Mouse (Mus musculus): ENCODE results near the gene Mab21l2. TPM values are rescaled to one million over a fixed set of nuclear protein-coding genes. Genes with fewer than 3 reads are reported as not detected.

Gene Mab21l2
- total RNA-seq (2021), result under 1 TPM; 0.11 to 0.29 TPM
- long read RNA-seq, experiment 1, result 0 reads
- long read RNA-seq, experiment 2, result 0 reads

DNA sequence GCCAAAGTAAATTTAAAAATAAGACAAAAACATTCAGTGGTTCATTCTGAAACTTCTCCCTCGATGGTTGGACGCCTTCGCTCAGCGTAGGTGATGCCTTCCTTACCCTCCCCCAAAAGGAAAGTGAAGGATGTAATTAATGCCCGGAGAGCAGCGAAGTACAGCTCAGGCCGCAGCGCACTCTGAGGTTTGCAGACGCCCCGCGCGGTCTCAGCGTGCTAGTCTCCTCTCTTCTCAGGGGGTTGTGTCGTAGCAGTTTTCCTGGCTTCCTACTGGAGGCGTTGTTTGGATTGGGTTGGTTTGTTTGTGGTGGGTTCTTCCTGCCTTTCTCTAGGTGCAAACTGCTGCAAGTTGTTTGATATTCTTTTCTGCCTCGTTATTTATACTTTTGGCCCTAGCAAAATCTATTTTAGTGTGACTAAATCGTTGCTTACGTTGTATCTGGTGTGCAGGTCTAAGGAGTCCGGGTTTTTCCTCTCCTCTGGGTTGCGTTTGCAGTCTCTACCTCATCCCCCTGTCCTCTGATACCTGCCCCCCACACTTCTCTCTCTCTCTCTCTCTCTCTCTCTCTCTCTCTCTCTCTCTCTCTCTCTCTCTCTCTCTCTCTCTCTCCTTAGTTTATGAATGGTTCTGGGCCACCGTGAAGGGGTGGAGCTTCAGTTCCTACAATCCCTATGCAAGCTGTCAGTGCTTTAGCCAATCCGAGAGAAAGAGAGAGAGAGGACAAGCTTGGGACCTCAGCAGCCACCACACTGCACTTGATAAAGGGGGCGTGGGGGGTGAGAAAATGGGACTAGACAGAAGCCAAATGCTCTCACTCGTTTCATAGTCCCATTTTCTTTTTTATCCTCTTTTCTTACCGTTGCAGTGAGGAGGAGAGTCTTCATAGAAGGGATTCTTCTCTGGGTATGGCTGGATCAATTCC is at the start of gene Mab21l2:
TSS of gene Mab21l2 (minus strand) at position 539 of the 925 bp plus-strand sequence.
- DNase-seq, result peak; percentile 19
- intact Hi-C loops (cut with DNase I; ENCODE audit: low total_unique reads), result no loop called here

- no peak for DNase-seq
- intact Hi-C loops (cut with DNase I; ENCODE audit: low total_unique reads), result no loop called here
Observed at GRCm38 (mm10) chr3:86575312-86575711, 26.9 kb upstream of the Mab21l2 start.

- intact Hi-C loops (cut with DNase I; ENCODE audit: low total_unique reads), result no loop called here
- no peak for DNase-seq
Observed at GRCm38 (mm10) chr3:86572519-86573244, 24.3 kb upstream of the Mab21l2 start.

DNA sequence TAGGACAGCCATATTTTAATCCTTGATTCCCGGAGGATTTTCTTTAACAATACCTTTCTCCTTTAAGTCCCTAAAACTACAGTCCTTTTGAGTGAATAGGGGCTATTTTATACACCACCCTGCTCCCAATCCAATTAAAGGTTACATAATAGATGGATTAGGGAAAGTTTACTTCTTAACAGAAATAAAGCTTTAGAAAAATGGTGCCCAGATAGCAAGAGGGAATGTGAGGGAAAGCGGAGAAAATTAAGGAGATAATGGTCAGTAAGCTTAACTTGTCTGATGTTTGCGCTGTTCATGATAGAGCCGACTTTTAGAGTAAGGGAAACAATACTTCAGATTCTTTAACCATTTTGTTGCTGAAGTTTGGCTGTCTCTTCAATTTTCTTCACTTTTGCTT is 23.1 kb upstream of the Mab21l2 start:
- DNase-seq, result no peak
- intact Hi-C loops (cut with DNase I; ENCODE audit: low total_unique reads), result no loop called here

- DNase-seq, result no peak
- intact Hi-C loops (cut with DNase I; ENCODE audit: low total_unique reads), result no loop called here
Observed at GRCm38 (mm10) chr3:86567312-86567711, 18.9 kb upstream of the Mab21l2 start.

DNA sequence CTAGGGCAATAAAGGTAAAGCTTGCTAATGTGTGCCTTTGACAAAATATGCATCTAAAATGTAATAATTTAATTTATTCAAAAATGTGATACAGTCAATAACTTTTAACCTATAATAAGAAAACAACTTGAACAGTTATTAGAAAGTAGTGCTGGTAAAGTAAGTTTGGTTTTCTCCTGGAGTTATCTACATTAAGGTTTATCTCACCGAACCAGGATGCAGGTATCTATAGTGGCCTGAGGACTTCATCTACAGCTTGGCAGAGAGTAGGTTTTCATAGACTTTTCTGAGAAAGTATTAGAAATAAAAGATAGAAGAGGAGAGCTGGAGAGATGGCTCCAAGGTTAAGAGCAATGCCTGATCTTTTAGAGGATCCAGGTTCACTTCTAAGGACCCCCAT is 13.0 kb upstream of the Mab21l2 start:
- no peak for DNase-seq
- intact Hi-C loops (cut with DNase I; ENCODE audit: low total_unique reads), result no loop called here

GRCm38 (mm10) chr3:86561023-86561344 is 12.6 kb upstream of the Mab21l2 start:
- DNase-seq, result no peak
- intact Hi-C loops (cut with DNase I; ENCODE audit: low total_unique reads), result no loop called here

DNA sequence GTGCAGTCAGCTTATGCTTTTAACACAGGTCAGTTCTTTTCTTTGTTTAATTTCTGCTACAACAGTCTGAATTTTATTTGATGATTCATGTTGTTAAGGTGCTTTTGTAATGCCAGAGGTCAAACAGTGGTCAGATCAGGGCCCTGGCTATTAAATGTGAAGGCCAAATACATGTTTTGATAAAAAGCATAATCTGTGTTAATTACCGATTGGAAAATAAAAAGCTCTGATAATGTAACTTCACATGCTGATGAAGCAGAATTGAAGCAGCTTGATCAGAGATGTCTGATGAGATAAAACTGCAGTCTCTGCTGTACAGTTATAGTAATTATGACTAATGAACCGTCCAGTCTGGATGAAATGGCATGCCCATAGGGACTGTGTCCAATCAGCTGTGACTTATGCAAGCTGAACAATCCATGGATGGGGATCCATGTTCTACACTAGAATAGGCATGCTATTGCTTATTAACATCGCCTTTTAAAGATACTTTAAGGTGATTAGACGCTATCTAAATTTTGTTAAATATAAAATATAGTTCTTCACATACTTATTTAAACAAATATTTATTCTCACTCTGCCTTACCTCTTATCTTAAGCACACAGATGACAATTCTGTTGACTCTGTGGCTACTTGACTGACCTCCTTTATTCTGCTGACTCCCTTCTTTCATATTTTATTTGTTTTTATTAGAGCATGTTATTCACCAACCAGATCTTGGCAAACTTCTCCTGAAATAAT is 12.0 kb upstream of the Mab21l2 start:
- DNase-seq, result no peak
- intact Hi-C loops (cut with DNase I; ENCODE audit: low total_unique reads), result no loop called here

DNA sequence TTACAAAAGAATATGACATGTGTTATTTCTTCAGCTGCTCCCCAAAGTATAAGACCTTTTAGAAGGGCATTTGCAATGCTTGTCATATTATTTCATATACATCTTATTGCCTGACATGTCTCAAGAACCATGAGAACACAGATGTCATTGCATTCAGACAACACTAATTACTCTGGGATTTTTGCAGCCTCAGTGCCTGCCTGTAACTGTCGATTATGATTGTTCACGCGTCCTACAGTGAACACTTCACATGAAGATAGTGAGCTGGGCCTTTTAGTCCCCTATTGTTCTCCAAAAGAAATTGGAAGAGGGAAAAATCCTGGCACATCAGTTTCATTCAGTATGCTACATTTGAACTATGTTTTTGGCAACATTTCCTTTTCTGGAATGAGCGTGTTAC is 11.2 kb upstream of the Mab21l2 start:
- intact Hi-C loops (cut with DNase I; ENCODE audit: low total_unique reads), result no loop called here
- no peak for DNase-seq

DNA sequence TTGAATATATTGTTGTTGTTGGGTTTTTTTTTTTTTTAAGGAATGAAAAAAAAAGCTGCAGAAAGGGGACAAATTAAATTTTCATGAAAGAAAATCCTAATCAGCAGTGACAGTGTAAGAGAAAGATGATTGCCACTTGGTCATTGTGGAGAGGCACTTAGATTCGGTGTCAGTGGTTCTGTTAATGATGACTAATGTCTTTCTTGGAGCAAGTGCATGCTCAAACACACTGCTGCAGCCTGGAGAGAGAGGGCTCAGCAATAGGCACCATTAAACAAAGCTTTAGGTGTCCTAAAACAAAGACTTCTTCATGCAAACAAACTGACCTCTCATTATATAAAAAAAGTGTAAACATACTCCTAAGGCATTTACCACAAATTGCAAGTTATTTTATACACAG is 10.5 kb upstream of the Mab21l2 start:
- DNase-seq, result no peak

GRCm38 (mm10) chr3:86552170-86552569 is 3.7 kb upstream of the Mab21l2 start:
- DNase-seq, result no peak
- intact Hi-C loops (cut with DNase I; ENCODE audit: low total_unique reads), result no loop called here

More for the DNA sequence above, 10.5 kb upstream of the Mab21l2 start:
- intact Hi-C loops (cut with DNase I; ENCODE audit: low total_unique reads), result no loop called here

DNA sequence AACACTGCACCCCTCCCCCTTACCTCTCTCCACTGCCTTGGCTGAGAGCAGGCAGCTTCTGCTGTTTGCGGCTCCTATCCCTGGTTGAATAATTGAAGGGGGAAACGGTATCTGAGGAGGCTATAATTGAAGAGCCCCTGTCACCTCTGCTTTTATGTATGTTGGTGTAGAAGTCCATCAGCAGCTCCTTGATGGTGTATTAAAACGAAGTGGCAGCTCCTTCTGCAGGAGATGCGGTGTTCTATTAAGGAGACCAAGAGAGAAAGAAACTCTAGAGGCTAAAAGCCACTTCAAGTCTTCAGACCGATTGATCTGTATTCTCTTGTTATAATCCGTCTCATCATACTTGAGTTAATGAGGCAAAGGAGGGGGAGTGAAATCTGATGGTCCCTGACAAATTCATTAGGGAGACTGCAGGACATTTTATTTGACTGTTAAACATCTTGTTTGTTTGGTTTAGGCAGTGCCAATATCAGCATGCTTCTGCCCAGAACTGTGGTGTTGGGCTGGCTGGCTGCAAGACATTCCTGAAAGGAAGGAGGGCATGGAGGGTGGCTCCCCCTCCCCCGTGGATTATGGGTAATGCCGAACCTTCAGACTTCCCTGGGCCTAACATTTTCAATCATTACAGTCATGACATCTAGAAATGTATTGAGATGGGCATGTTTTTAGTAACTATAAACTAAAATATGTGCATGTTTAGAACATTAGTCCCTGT is 2.7 kb upstream of the Mab21l2 start:
- no peak for DNase-seq
- intact Hi-C loops (cut with DNase I; ENCODE audit: low total_unique reads), result no loop called here

DNA sequence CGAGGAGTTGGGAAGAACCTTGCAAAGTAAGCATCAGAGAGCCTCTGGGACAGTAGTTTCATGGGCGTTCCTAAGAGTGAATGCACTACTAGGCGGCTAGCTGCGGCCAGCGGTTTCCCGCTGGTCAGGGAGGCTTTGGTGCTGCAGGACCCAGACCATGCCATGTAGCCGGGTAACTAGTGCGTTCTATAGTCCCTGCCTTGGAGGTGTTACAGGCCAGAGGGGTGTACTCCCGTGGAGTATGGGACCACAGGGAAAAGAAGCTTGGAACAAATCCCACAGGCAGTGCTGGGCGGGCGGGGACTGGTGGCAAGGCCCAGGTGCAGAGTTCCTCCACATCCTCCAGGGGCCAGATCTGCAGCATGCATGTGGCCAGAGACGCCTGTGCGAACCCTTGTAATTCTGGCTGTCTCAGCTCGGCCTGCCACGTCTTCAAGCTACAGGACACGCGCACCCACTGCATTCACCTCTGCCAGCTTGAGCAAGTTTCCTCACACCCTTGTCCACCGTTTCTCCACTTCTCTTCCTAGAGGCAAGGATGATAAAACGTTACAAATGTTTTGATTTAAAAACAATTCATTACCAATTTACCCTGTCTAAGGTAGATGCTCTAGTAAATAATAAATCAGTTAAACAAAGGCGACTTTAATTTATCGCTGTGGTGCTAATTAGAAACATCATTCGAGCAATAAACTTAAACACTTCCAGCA is 2.0 kb upstream of the Mab21l2 start:
- intact Hi-C loops (cut with DNase I; ENCODE audit: low total_unique reads), result no loop called here
- DNase-seq, result peak; percentile 8

DNA sequence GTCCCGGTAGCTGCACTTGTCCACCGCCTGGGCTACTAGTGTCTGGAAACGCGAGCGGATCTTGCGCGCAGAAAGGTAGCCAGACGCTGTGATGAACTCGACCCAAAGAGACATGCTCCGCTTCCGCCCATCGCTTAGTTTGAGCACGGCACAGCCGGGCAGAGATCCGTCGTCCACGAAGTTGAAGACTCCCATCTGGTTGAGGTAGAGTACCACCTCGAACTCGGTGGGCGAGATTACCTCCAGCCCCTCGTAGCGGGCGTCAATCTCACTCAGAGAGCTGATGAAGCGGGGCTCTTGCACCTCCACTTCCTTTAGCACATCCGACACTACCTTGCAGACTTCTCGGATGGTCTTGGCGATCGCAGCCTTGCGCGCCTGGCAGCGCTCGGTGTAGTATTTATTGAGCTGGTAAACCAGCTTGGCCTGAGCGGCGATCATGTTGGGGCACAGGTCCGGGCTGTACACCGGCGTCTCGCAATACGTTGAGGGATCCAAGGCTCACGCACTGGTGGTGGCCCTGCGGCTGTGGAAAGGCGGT is 1.1 kb downstream of the Mab21l2 start:
- DNase-seq, result peak; percentile 10
- intact Hi-C loops (cut with DNase I; ENCODE audit: low total_unique reads), result no loop called here

- intact Hi-C loops (cut with DNase I; ENCODE audit: low total_unique reads), result no loop called here
- peak; percentile 38 for DNase-seq
Observed at GRCm38 (mm10) chr3:86546471-86547250, 1.8 kb downstream of the Mab21l2 start.

GRCm38 (mm10) chr3:86545945-86546344 is 2.5 kb downstream of the Mab21l2 start:
- DNase-seq, result no peak

GRCm38 (mm10) chr3:86544785-86545184 is 3.6 kb downstream of the Mab21l2 start:
- no peak for DNase-seq
- intact Hi-C loops (cut with DNase I; ENCODE audit: low total_unique reads), result no loop called here

More at GRCm38 (mm10) chr3:86545945-86546344, 2.5 kb downstream of the Mab21l2 start:
- intact Hi-C loops (cut with DNase I; ENCODE audit: low total_unique reads), result no loop called here

GRCm38 (mm10) chr3:86541863-86542397 is 6.5 kb downstream of the Mab21l2 start:
- intact Hi-C loops (cut with DNase I; ENCODE audit: low total_unique reads), result no loop called here
- no peak for DNase-seq
